Mouse (Mus musculus): Measurements from ENCODE around the gene Dnm1. TPM values are rescaled to one million over a fixed set of nuclear protein-coding genes. Genes with fewer than 3 reads are reported as not detected.

Dnm1 gene
- polyA plus RNA-seq, 1 experiment from 2014 or later = 4.7 TPM

DNA sequence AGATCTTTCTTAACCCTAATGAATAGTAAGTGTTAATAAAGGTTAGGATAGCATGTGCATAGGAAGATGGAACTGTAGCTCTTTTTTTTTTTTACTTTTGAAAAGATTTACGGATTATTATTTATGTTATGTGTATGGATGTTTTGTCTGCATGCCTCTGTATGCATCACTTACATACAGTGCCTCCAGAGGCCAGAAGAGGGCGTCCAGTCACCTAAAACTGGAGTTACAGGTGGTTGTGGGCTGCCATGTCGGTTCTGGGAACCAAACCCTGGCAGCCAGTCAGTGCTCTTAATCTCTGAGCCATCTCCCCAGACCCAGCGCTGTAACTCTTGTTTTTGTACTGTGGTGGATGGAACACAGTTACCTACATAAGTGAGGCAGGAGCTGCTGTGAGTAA, 28.8 kb downstream of the Dnm1 start:
- Histone ChIP-seq H3K27me3 (ENCODE audit: control insufficient read depth, insufficient read depth, low read length) (no peaks in the 10 kb centered on the region), H3K4me3 (ENCODE audit: control insufficient read depth in 1 of 2, insufficient read depth in 1 of 2, low read depth in 1 of 2, low read length in 2 of 2) (no peak overlapping the region), H3K4me2 (ENCODE audit: low read length) (no peak overlapping the region), H3K9me3 (ENCODE audit: control insufficient read depth, low read length) (no peaks in the 10 kb centered on the region), H3K36me3 (ENCODE audit: control insufficient read depth, insufficient read depth, low read length) (no peaks in the 10 kb centered on the region), H3K9ac (ENCODE audit: low read length) (no peak overlapping the region), H3K4me1 (ENCODE audit: control insufficient read depth in 2 of 2, insufficient read depth in 2 of 2, low read length in 2 of 2) (peaks cover 0 to 5% of the 10 kb centered on the region in 2 experiments; a peak in 1 of 4 replicates), H3K27ac (replicated peaks in 1 of 2; ENCODE audit: control insufficient read depth in 1 of 2, insufficient read depth in 1 of 2, low read depth in 2 of 2, low read length in 2 of 2) (no peak overlapping the region)
- WGBS = 57% methylated on average over 4 of the region's 4 CpGs
- no peak for ATAC-seq (ENCODE audit: insufficient number of reproducible peaks, insufficient read depth, low FRiP score, low read depth)

DNA sequence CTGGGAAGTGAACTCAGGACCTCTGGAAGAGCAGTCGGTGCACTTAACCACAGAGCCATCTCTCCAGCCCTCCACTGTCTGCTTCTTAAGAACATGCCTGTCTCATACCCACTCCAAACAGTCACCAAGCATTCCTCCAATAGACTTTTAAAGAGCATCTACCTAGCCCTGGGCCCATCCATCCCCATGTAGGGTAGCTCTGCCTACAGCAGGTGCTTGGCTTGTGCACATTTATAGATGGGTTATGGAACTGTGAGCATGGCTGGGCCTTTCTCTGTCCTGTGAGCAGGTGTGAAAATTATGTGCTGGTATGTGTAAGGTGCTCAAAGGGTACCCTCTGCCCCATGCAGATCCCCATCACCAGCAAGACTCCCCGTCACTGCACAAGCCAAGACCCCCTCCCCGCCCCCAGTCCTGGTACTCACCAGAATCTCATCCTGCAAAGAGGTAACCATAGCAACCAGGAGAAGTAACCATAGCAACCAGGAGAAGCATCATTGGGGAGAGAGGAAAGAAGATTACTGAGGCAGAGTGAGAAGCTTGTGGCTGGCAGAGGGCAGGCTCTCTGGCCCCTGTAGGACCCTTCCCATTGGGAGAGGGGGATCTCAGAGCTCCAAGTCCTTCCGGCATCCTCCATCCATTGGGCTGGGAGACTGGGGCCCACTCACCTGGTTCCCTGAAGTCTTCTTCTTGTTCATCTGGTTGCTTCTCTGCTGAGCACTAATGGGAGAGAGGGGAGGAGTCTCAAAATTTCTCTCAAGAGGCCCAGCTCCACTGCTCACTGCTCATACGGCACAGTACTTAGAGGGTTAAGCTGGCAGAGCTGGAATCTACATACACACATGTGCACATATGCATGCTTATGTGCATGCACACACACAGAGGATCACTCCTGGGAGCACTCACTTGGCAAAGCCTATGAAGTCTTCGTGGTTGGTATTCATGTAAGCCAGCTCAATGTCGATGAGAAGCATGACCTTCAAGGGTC, 30.1 kb downstream of the Dnm1 start:
- Histone ChIP-seq H3K4me1 (ENCODE audit: control insufficient read depth in 2 of 2, insufficient read depth in 2 of 2, low read length in 2 of 2) (peaks cover 9 to 12% of the 10 kb centered on the region in 2 experiments; a peak in 3 of 4 replicates), H3K4me3 (ENCODE audit: control insufficient read depth in 1 of 2, insufficient read depth in 1 of 2, low read depth in 1 of 2, low read length in 2 of 2) (no peak overlapping the region), H3K27ac (replicated peaks in 1 of 2; ENCODE audit: control insufficient read depth in 1 of 2, insufficient read depth in 1 of 2, low read depth in 2 of 2, low read length in 2 of 2) (no peak overlapping the region), H3K9me3 (ENCODE audit: control insufficient read depth, low read length) (no peaks in the 10 kb centered on the region), H3K36me3 (ENCODE audit: control insufficient read depth, insufficient read depth, low read length) (no peaks in the 10 kb centered on the region), H3K4me2 (ENCODE audit: low read length) (no peak overlapping the region), H3K27me3 (ENCODE audit: control insufficient read depth, insufficient read depth, low read length) (no peaks in the 10 kb centered on the region; the same call in 1 of the 2 replicates), H3K9ac (ENCODE audit: low read length) (no peak overlapping the region)
- no peak for ATAC-seq (ENCODE audit: insufficient number of reproducible peaks, insufficient read depth, low FRiP score, low read depth)
- 79% methylated on average over 7 of the region's 7 CpGs for WGBS

DNA sequence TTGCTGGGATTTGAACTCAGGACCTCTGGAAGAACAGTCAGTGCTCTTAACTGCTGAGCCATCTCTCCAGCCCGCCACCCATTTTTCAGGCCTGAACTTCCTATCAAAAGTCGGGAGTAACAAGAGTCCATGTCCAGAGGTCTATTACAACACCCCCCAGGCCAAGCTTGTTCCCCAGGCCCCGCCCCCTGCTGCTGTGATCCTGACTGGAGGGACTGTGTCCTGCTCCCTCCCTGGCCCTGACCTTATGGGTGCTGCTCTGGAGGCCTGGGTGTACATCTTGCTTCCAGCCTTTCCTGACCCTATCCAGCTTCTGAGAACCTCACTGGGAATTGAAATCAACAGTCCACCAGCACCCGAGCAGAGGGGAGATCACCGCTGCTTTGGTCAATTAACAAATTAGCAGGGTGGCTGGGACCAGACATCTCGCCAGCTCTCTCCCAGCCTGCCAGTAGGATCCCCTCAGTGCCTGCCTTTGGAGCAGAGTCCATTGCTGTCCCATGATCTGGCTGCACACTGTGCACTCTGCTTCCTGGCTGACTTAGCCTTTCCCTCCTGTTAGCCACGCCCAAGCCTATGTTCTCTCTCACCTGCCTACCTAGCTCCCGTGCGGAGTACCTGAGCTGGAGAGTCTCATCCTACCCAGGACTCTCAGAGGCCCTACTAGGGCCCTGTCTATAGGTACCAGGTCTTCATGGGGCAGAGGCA, 31.4 kb downstream of the Dnm1 start:
- 0 out of 4 replicates have a peak overlapping the region, but pooled peaks of 1 of the 2 experiments have one; percentile 9 for H3K27ac ChIP-seq (replicated peaks in 1 of 2; ENCODE audit: control insufficient read depth in 1 of 2, insufficient read depth in 1 of 2, low read depth in 2 of 2, low read length in 2 of 2)
- peaks cover 20 to 22% of the 10 kb centered on the region in 2 experiments for H3K4me1 ChIP-seq (ENCODE audit: control insufficient read depth in 2 of 2, insufficient read depth in 2 of 2, low read length in 2 of 2)
- H3K36me3 ChIP-seq (ENCODE audit: control insufficient read depth, insufficient read depth, low read length) = no peaks in the 10 kb centered on the region
- H3K27me3 ChIP-seq (ENCODE audit: control insufficient read depth, insufficient read depth, low read length) = no peaks in the 10 kb centered on the region; the same call in 1 of the 2 replicates
- H3K4me3 ChIP-seq (ENCODE audit: control insufficient read depth in 1 of 2, insufficient read depth in 1 of 2, low read depth in 1 of 2, low read length in 2 of 2) = no peak overlapping the region
- H3K9ac ChIP-seq (ENCODE audit: low read length) = no peak overlapping the region
- H3K9me3 ChIP-seq (ENCODE audit: control insufficient read depth, low read length) = no peaks in the 10 kb centered on the region
- 64% methylated on average over 9 of the region's 9 CpGs for WGBS
- H3K4me2 ChIP-seq (ENCODE audit: low read length) = no peak overlapping the region
- ATAC-seq (ENCODE audit: insufficient number of reproducible peaks, insufficient read depth, low FRiP score, low read depth) = no peak

DNA sequence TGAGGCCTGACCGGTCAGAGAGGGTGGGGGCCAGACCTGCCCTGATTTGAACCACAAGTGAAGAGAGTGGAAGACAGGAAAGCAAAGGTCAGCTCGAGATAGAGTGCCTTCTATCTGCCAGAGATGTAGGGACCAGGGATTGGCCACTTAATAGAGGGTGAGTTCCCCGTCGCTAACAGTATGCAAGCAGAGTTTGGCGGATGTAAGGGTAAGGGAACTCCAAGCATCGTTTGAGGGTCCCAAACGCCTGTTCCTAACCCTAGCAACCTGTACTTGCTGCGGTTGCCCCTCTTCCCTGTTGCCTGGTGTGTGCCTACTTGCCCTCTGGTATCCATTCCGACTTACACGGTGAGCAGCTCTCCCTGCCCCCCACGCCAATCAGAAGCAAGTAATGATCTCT, 32.4 kb downstream of the Dnm1 start:
- H3K4me3 ChIP-seq (ENCODE audit: control insufficient read depth in 1 of 2, insufficient read depth in 1 of 2, low read depth in 1 of 2, low read length in 2 of 2) = no peak overlapping the region
- no peak overlapping the region for H3K9ac ChIP-seq (ENCODE audit: low read length)
- no peak for ATAC-seq (ENCODE audit: insufficient number of reproducible peaks, insufficient read depth, low FRiP score, low read depth)
- peaks cover 28% of the 10 kb centered on the region in 2 experiments for H3K4me1 ChIP-seq (ENCODE audit: control insufficient read depth in 2 of 2, insufficient read depth in 2 of 2, low read length in 2 of 2)
- H3K9me3 ChIP-seq (ENCODE audit: control insufficient read depth, low read length) = no peaks in the 10 kb centered on the region
- no peak overlapping the region for H3K27ac ChIP-seq (replicated peaks in 1 of 2; ENCODE audit: control insufficient read depth in 1 of 2, insufficient read depth in 1 of 2, low read depth in 2 of 2, low read length in 2 of 2)
- H3K27me3 ChIP-seq (ENCODE audit: control insufficient read depth, insufficient read depth, low read length) = no peaks in the 10 kb centered on the region; the same call in 1 of the 2 replicates
- WGBS = 64% methylated on average over 11 of the region's 11 CpGs
- H3K36me3 ChIP-seq (ENCODE audit: control insufficient read depth, insufficient read depth, low read length) = no peaks in the 10 kb centered on the region
- H3K4me2 ChIP-seq (ENCODE audit: low read length) = no peak overlapping the region

DNA sequence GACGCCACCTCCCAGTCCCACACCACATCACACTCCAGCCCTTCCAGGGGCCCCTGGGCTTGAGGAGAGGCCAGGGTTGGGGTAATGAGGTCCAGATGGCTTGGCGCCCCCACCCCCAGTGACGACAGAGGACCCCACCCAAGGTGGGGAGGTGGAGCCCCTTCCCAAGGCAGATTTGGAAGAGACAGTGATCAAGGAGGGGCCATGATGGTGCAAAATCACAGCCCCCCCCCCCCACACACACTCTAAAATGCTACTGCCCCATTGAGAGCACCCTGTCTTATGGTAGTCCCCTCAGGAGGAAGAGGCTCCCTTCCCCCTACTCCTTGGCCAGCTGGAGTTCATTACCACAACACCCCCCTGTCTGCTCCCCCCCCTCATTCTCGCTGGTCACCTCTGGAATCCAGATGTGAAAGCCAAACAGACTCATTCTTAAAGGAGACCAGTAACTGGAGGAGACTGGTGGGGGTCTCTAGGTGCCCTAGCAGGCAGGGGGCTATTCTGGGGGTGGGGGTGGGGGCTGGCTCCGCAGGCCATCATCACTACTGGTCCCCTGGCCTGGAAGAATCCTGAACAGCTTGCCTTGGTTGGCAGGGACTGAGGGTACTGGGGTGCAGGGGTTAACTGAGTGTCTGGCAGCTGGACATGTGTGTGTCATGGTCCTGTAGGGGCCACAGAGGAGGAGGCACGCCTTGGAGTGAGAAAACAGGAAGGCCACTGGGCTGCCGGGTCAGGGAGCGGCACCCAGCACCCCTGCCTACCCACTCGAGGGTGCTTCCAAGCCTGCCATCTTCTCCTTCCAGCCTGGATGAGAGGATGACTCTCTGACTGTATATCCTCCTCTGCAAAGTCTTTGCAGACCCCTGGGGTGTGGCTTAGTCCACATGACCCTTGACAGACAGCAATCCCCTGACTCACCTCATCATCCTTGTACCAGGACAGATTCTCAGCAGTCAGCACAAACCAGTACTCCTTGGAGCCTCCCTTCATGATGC, 33.3 kb downstream of the Dnm1 start:
- 29% methylated on average over 9 of the region's 9 CpGs for WGBS
- Histone ChIP-seq H3K36me3 (ENCODE audit: control insufficient read depth, insufficient read depth, low read length) (no peaks in the 10 kb centered on the region), H3K4me3 (ENCODE audit: control insufficient read depth in 1 of 2, insufficient read depth in 1 of 2, low read depth in 1 of 2, low read length in 2 of 2) (no peak overlapping the region), H3K27me3 (ENCODE audit: control insufficient read depth, insufficient read depth, low read length) (peaks cover under 1% of the 10 kb centered on the region; the same call in 1 of the 2 replicates), H3K4me1 (ENCODE audit: control insufficient read depth in 2 of 2, insufficient read depth in 2 of 2, low read length in 2 of 2) (peaks cover 29 to 32% of the 10 kb centered on the region in 2 experiments), H3K4me2 (ENCODE audit: low read length) (peak overlapping the region; percentile 13; the same call in 1 of the 2 replicates), H3K9ac (ENCODE audit: low read length) (no peak overlapping the region), H3K27ac (replicated peaks in 1 of 2; ENCODE audit: control insufficient read depth in 1 of 2, insufficient read depth in 1 of 2, low read depth in 2 of 2, low read length in 2 of 2) (peak overlapping the region in 1 of 2 experiments; percentile 81; a peak in 2 of 4 replicates), H3K9me3 (ENCODE audit: control insufficient read depth, low read length) (no peaks in the 10 kb centered on the region)
- no peak for ATAC-seq (ENCODE audit: insufficient number of reproducible peaks, insufficient read depth, low FRiP score, low read depth)

DNA sequence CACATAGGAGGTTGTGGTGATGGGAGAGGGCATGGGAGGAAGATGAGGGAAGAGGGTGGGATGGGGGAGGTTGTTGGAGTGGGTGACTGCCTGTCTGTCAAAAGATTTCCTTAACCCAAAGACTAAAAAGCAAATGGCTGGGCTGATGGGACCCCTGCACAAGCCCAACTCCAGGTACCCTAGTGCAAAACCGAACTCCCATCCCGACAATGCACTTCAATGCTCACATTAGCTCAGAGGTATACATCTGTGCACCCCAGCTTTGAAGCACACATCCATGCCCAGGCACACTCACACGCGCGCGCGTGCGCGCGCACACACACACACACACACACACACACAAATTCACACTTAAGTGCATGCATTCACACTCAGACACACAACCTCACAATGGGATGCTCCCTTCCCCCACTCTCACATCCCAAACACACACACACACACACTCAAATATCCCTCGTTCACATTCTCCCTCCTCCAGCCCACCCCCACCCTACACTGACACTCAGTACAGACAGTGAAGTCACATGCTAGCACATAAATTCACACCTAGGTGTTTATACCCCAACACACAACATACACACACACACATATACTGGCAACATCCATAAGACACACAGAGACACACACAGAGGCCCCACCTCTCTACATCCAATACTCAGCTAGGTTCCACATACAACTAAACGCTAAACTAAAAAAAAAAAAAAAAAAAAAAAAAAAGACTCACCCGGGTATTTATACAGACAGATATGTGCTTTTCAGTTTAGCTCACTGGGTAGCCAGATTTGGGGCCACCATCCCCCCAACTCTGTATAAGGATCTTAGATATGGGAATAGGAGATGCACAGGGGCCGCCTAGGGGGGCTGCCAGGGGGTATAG, 34.2 kb downstream of the Dnm1 start:
- H3K9me3 ChIP-seq (ENCODE audit: control insufficient read depth, low read length) = no peaks in the 10 kb centered on the region
- peak overlapping the region; percentile 76 to 81 for H3K27ac ChIP-seq (replicated peaks in 1 of 2; ENCODE audit: control insufficient read depth in 1 of 2, insufficient read depth in 1 of 2, low read depth in 2 of 2, low read length in 2 of 2)
- 68% methylated on average over 14 of the region's 14 CpGs for WGBS
- H3K4me3 ChIP-seq (ENCODE audit: control insufficient read depth in 1 of 2, insufficient read depth in 1 of 2, low read depth in 1 of 2, low read length in 2 of 2) = peak overlapping the region; percentile 42 to 56
- peaks cover 4% of the 10 kb centered on the region for H3K27me3 ChIP-seq (ENCODE audit: control insufficient read depth, insufficient read depth, low read length)
- H3K4me1 ChIP-seq (ENCODE audit: control insufficient read depth in 2 of 2, insufficient read depth in 2 of 2, low read length in 2 of 2) = peaks cover 31 to 32% of the 10 kb centered on the region in 2 experiments
- peak overlapping the region; percentile 63 for H3K4me2 ChIP-seq (ENCODE audit: low read length)
- no peaks in the 10 kb centered on the region for H3K36me3 ChIP-seq (ENCODE audit: control insufficient read depth, insufficient read depth, low read length)
- no peak for ATAC-seq (ENCODE audit: insufficient number of reproducible peaks, insufficient read depth, low FRiP score, low read depth)
- peak overlapping the region; percentile 72 for H3K9ac ChIP-seq (ENCODE audit: low read length)

Data from heart, embryonic 14.5 days (tissue).